Mouse (Mus musculus) embryonic facial prominence, embryonic 15.5 days (tissue): Measurements from ENCODE around the gene Cfap74. TPM values are rescaled to one million over a fixed set of nuclear protein-coding genes. Genes with fewer than 3 reads are reported as not detected.
"Not testable (repeated sequence)": the region's sequence is repeated elsewhere in the genome, so short reads cannot be mapped to it uniquely, and the experiment has no call there.

Experiments used
- ATAC-seq: fragments of 200-750 bp; cut with Nextera tagmentation; 2 replicates; pipeline ENCODE4 v1.8.0; 2017; ENCODE audit warnings: low read depth, moderate TSS enrichment; ENCODE audit not compliant: insufficient number of reproducible peaks, low FRiP score, low TSS enrichment
- H3K27ac ChIP-seq: fragments of 300-500 bp; sonication (generic); replicated peaks from 2 replicates; pipeline ENCODE4 v1.5.1; 2015; ENCODE audit warnings: mild to moderate bottlenecking, inconsistent platforms
- H3K27me3 ChIP-seq: fragments of 300-500 bp; sonication (generic); 2 replicates; pipeline ENCODE4 v1.6.1; 2015; ENCODE audit warnings: inconsistent platforms
- H3K36me3 ChIP-seq: fragments of 300-500 bp; sonication (generic); 2 replicates; pipeline ENCODE4 v1.6.1; 2015; ENCODE audit warnings: mild to moderate bottlenecking, inconsistent platforms
- H3K4me1 ChIP-seq: fragments of 300-500 bp; sonication (generic); 2 replicates; pipeline ENCODE4 v1.6.1; 2015; ENCODE audit warnings: inconsistent platforms
- H3K4me2 ChIP-seq: fragments of 300-500 bp; sonication (generic); replicated peaks from 2 replicates; pipeline ENCODE4 v1.6.1; 2015; ENCODE audit warnings: mild to moderate bottlenecking, inconsistent platforms
- H3K4me3 ChIP-seq: fragments of 300-500 bp; sonication (generic); replicated peaks from 2 replicates; pipeline ENCODE4 v1.5.1; 2015; ENCODE audit warnings: mild to moderate bottlenecking, inconsistent platforms
- H3K9ac ChIP-seq: fragments of 300-500 bp; sonication (generic); 2 replicates; pipeline ENCODE4 v1.6.1; 2015; ENCODE audit warnings: inconsistent platforms
- H3K9me3 ChIP-seq: fragments of 300-500 bp; sonication (generic); replicated peaks from 2 replicates; pipeline ENCODE4 v1.6.1; 2016; ENCODE audit warnings: inconsistent platforms
- WGBS: fragments of 180-500 bp; shearing (Covaris S2); methylation state at CpG from one replicate; pipeline ENCODE4 v1.1.7; 2015; 5-methylcytosine and 5-hydroxymethylcytosine counted together
- polyA plus RNA-seq: library from polyadenylated mRNA; unstranded; fragments of >200 nt; fragmentation: Nextera tagmentation; extraction: Ambion mirVana; gene quantifications from 2 replicates; pipeline ENCODE4 v1.2.1, GENCODE M21; 2015

The Cfap74 gene
- polyA plus RNA-seq, 1 experiment from 2014 or later, result 4.9 TPM

DNA sequence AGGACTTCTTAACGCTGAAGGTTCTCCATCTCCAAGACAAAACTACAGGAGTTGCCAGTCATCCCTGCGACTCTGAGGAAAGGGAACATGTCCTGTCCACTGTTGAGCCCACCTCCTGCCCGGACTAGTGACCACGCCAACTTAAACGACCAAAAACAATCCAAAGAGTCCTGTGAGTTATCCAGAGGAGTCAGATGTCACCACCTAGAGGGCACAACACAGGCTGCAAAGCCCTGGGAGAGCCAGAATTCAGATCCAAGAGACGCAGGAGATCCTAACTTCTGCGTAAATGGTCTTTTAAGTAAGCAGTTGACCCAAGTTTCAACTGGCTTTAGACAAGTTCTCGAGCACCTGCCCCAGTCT, 314 bp upstream of the Cfap74 start:
- Histone ChIP-seq H3K4me2 (peak overlapping the region; percentile 84), H3K36me3 (no peaks in the 10 kb centered on the region)
- ATAC-seq, result no peak

GRCm38 (mm10) chr4:155412124-155412523, 3.1 kb downstream of the Cfap74 start:
- Histone ChIP-seq H3K27ac (no peak overlapping the region), H3K4me1 (peaks cover 12% of the 10 kb centered on the region), H3K4me2 (no peak overlapping the region), H3K27me3 (0 out of 2 replicates have a peak, but pooled peaks cover 4% of the 10 kb centered on the region), H3K9ac (no peak overlapping the region), H3K4me3 (no peak overlapping the region), H3K9me3 (no peaks in the 10 kb centered on the region), H3K36me3 (no peaks in the 10 kb centered on the region)
- WGBS, result 93% methylated on average over 6 of the region's 6 CpGs
- no peak for ATAC-seq

More for the DNA sequence above, 314 bp upstream of the Cfap74 start:
- H3K4me1 ChIP-seq, result peaks cover 12% of the 10 kb centered on the region
- no peak overlapping the region; the same call in 1 of the 2 replicates for H3K9ac ChIP-seq
- H3K9me3 ChIP-seq, result no peaks in the 10 kb centered on the region
- no peak overlapping the region for H3K27ac ChIP-seq
- peak overlapping the region; percentile 53 for H3K4me3 ChIP-seq
- 3% methylated on average over 8 of the region's 8 CpGs for WGBS
- H3K27me3 ChIP-seq, result 0 out of 2 replicates have a peak, but pooled peaks cover 5% of the 10 kb centered on the region

DNA sequence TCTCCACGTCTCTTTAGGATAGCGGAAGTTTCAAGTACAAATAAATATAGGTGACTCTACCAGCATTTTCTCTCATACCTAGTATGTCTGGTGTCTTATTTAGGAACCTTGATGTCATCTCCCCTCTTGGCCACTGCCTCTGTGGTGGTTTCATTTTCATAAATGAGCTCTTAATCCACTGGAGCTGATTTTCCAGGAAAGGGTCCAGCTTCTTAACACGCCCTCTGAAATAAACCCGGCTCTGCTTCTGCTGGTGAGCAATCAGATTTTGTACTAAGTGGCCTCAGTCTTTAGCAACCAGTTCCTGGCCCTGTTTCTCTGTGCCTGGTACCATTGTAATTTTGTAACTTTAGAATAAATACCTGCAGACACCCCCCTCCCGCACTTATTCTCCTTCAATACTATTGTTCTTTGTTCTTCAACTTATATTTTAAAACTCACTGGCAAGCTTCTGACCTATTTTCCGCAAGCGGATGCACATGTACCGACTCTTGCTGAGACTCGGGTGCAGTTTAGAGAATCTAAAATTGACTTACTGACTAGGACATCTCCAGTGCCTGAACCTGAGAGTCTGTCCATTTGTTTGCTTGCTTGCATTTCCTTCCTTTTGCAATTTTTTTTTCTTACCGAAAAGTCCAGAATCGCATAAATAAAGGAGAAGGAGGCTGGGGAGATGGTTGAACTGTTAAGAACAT, 4.8 kb downstream of the Cfap74 start:
- H3K4me2 ChIP-seq, result no peak overlapping the region
- H3K4me3 ChIP-seq, result no peak overlapping the region
- H3K36me3 ChIP-seq, result no peaks in the 10 kb centered on the region
- H3K9ac ChIP-seq, result no peak overlapping the region
- peaks cover 8% of the 10 kb centered on the region for H3K4me1 ChIP-seq
- no peak for ATAC-seq
- WGBS, result 81% methylated on average over 11 of the region's 11 CpGs
- no peaks in the 10 kb centered on the region for H3K27me3 ChIP-seq
- no peak overlapping the region for H3K27ac ChIP-seq
- H3K9me3 ChIP-seq, result no peaks in the 10 kb centered on the region

DNA sequence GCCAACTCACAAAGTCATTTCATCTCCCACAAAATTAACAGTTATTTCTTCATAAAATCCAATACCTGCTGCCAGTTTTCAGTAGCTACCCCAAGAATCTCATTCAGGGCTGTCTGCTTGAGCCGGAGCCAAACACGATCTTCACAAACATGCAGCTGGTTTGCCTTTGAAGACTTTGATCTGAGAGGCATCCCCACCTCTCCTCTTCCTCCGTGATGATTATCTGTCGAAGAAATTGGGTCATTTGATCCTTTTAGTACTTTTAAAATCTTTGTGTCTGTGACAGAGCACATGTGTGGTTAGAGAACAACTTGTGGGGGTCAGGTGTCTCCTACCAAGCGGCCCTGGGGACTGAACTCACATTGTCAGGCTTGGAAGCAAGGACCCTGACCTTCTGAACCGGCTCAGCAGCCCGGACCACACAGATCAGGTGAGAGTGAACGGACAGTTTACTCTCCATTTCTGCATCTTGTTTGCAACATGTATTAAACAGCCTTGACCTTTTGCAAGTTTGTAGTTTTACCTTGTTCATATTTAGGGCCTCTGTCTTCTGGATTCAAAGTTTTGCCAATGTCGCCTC, 5.8 kb downstream of the Cfap74 start:
- Histone ChIP-seq H3K4me2 (no peak overlapping the region), H3K4me1 (no peaks in the 10 kb centered on the region), H3K27ac (no peak overlapping the region), H3K36me3 (no peaks in the 10 kb centered on the region), H3K9me3 (no peaks in the 10 kb centered on the region), H3K27me3 (no peaks in the 10 kb centered on the region), H3K4me3 (no peak overlapping the region), H3K9ac (no peak overlapping the region)
- no peak for ATAC-seq
- WGBS, result 65% methylated on average over 9 of the region's 9 CpGs

GRCm38 (mm10) chr4:155420137-155420536, 11.1 kb downstream of the Cfap74 start:
- H3K9me3 ChIP-seq, result no peaks in the 10 kb centered on the region
- H3K9ac ChIP-seq, result no peak overlapping the region
- no peak overlapping the region for H3K27ac ChIP-seq
- no peak overlapping the region for H3K4me3 ChIP-seq
- no peaks in the 10 kb centered on the region for H3K36me3 ChIP-seq
- no peak for ATAC-seq
- H3K4me1 ChIP-seq, result no peaks in the 10 kb centered on the region
- no peak overlapping the region for H3K4me2 ChIP-seq
- 89% methylated on average over 3 of the region's 3 CpGs for WGBS
- H3K27me3 ChIP-seq, result no peaks in the 10 kb centered on the region

DNA sequence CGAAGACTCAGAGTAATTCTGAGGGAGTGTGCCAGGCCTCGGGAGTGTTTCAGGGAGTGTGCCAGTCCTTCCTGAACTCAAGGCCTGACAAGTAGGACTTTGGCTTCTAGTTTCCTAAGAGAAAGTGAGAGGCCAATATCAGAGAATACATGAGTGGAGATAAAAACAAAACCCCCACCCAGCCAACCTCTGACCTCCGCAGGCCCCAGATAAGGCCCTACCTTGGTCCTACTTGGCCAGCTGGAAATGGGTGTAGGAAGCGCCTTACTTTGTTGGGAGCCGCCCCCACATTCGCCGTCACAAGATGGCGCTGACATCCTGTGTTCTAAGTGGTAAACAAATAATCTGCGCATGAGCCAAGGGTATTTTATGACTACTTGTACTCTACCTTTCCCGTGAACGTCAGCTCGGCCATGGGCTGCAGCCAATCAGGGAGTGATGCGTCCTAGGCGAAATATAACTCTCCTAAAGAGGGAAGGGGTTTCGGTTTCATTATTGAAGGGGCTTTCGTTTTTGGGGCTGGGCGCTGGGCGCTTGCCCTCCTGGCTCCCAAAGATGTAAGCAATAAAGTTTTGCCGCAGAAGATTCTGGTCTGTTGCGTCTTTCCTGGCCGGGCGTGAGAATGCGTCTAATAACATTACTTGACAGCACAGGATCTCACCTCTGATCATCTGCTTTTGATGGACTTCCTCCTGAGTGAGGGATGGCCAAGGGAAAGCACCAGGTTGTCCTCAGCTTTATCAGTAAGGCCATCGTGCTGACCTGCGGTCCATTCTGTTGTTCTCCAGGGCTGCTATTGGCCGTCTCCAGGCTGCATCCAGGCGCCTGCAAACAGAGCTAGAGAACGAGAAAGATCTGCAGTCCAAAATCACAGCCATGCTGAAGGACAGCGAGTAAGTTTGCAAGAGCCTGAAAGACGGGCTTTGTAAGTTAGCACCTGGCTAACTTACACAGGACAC, 12.7 kb downstream of the Cfap74 start:
- H3K9ac ChIP-seq, H3K4me2 ChIP-seq, H3K36me3 ChIP-seq, ATAC-seq, H3K27me3 ChIP-seq, H3K4me1 ChIP-seq, H3K4me3 ChIP-seq, H3K27ac ChIP-seq, H3K9me3 ChIP-seq: not testable (repeated sequence)
- WGBS, result 82% methylated on average over 22 of the region's 30 CpGs

GRCm38 (mm10) chr4:155423988-155424387, 15.0 kb downstream of the Cfap74 start:
- no peak overlapping the region for H3K4me3 ChIP-seq
- H3K9ac ChIP-seq, result no peak overlapping the region
- no peaks in the 10 kb centered on the region for H3K27me3 ChIP-seq
- 83% methylated on average over 5 of the region's 5 CpGs for WGBS
- H3K36me3 ChIP-seq, result no peaks in the 10 kb centered on the region
- no peaks in the 10 kb centered on the region for H3K9me3 ChIP-seq
- H3K4me2 ChIP-seq, result no peak overlapping the region
- no peak for ATAC-seq
- no peaks in the 10 kb centered on the region for H3K4me1 ChIP-seq
- no peak overlapping the region for H3K27ac ChIP-seq

DNA sequence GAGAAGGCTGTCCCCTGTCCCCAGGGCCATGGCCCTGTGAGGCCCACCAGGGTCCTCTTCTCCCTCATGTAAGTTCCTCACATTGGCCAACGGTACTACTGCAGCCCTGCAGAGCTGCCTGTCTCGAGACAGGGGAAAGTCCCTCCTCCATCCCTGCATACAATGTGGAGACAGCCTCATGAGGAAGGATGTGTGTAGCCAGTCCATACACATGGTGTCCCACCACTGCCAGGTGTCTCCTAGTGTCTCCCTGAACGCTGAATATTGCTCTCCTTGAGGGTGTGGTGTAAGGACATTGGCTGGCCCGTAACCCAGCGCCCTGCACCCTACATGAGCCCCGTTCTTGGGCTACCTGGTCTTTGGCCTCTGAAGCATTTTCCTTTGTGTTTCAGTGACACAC, 17.3 kb downstream of the Cfap74 start:
- H3K27me3 ChIP-seq, result no peaks in the 10 kb centered on the region
- H3K4me2 ChIP-seq, result no peak overlapping the region
- H3K27ac ChIP-seq, result no peak overlapping the region
- H3K4me1 ChIP-seq, result no peaks in the 10 kb centered on the region
- no peak overlapping the region for H3K4me3 ChIP-seq
- H3K9me3 ChIP-seq, result no peaks in the 10 kb centered on the region
- ATAC-seq, result no peak
- H3K36me3 ChIP-seq, result no peaks in the 10 kb centered on the region
- no peak overlapping the region for H3K9ac ChIP-seq
- 75% methylated on average over 6 of the region's 6 CpGs for WGBS

DNA sequence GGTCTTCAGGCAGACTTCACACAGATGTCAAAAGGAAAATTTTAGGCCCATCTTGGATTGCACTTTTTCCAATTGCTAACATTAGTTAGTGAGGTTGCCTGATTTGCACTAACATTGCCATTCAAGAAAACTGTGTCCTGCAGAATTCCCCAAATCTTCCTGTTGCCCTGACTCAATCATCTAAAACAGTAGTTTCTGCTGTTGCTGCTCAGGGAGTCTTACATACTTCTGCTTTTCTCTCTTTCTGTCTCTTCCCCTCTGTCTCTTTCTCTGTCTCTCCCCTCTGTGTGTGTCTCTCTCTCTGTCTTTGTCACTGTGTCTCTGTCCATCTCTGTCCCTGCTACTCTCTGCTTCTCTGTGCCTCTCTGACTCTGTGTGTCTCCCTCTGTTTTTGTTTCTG, 19.5 kb downstream of the Cfap74 start:
- Histone ChIP-seq H3K9me3 (no peaks in the 10 kb centered on the region), H3K4me3 (no peak overlapping the region), H3K9ac (no peak overlapping the region), H3K27me3 (no peaks in the 10 kb centered on the region), H3K27ac (no peak overlapping the region), H3K4me1 (no peaks in the 10 kb centered on the region), H3K4me2 (no peak overlapping the region), H3K36me3 (no peaks in the 10 kb centered on the region)
- ATAC-seq, result no peak

DNA sequence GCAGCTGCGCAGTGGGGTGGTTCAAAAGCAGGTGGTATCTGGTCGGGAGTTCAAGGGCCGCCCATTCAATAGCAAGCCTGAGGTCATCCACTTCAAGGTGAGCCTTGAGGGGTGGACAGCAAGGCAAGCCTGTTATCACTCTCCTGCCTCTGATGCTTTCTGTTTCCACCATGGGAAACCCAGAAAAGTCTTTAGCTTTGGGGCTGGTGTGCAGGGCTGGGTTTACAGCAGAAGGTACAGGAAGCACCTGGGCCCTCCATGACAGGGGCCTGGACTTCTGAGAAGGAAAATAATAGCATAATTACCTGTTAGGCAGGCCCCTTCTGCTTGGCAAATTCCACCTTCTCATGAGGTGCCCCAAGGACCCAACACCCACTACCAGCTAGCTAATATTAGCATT, 20.2 kb downstream of the Cfap74 start:
- no peak overlapping the region for H3K4me2 ChIP-seq
- WGBS, result 87% methylated on average over 3 of the region's 3 CpGs
- no peak overlapping the region for H3K9ac ChIP-seq
- ATAC-seq, result no peak
- H3K27ac ChIP-seq, result no peak overlapping the region
- no peaks in the 10 kb centered on the region for H3K4me1 ChIP-seq
- H3K27me3 ChIP-seq, result no peaks in the 10 kb centered on the region
- H3K4me3 ChIP-seq, result no peak overlapping the region
- no peaks in the 10 kb centered on the region for H3K9me3 ChIP-seq
- no peaks in the 10 kb centered on the region for H3K36me3 ChIP-seq

DNA sequence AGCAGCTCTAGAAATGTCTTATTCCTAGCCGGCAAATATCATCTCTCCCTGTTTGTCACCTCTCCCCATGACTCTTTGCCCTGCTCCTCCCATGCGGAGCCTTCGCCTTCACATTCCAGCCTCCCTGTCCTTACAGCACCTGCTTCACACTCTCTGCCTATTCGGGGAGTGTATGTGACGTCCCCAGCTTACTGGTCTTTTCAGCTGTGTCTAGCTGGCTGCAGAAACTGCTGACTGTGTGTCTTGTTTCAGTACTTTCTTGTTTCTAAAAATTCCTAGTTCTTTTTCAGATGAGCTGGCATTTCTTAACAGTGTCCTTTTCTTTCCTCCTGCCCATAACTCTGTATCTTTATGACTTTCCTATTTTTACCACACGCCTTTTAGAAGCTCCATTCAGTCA, 23.4 kb downstream of the Cfap74 start:
- Histone ChIP-seq H3K27ac (no peak overlapping the region), H3K36me3 (no peaks in the 10 kb centered on the region), H3K4me2 (no peak overlapping the region), H3K27me3 (no peaks in the 10 kb centered on the region), H3K4me3 (no peak overlapping the region), H3K9ac (no peak overlapping the region), H3K4me1 (no peaks in the 10 kb centered on the region), H3K9me3 (no peaks in the 10 kb centered on the region)
- WGBS, result 89% methylated on average over 6 of the region's 6 CpGs
- ATAC-seq, result no peak
